Mouse (Mus musculus): ENCODE measurements at regions not wholly inside any gene's neighbourhood (a gene's known extent, or its start where the extent isn't known, plus 50 kb on each side); places are given as distances from the start of the nearest gene placed in this dataset.

- intact Hi-C loops (cut with DNase I) = no loop called here
- Histone ChIP-seq H3K4me3 (no peak overlapping the region), H3K79me2 (replicated peaks; ENCODE audit: control insufficient read depth, insufficient read depth, low read length) (no peaks in the 10 kb centered on the region), H3K27ac (no peak overlapping the region), H3K4me1 (ENCODE audit: control insufficient read depth, insufficient read depth, low read length) (peaks cover 3% of the 10 kb centered on the region), H3K27me3 (ENCODE audit: control insufficient read depth, insufficient read depth, low read length) (no peaks in the 10 kb centered on the region), H3K9ac (ENCODE audit: low read depth, low read length) (no peak overlapping the region), H3K36me3 (ENCODE audit: control insufficient read depth, insufficient read depth, low read length) (no peaks in the 10 kb centered on the region)
- 57% methylated on average over 9 of the region's 9 CpGs for WGBS
- TF ChIP-seq POLR2A (IDR thresholded peaks at IDR 0.05; ENCODE audit: insufficient read depth, low read depth, low read length) = no peak
- no peak for TF ChIP-seq EP300 (IDR thresholded peaks at IDR 0.05; ENCODE audit: insufficient read depth, low read depth, low read length)
- no peak for DNase-seq
These were observed 68.5 kb downstream of the Ier5 start for GRCm38 (mm10) chr1:155030908-155031307.

- Histone ChIP-seq H3K79me2 (replicated peaks; ENCODE audit: control insufficient read depth, insufficient read depth, low read length) (no peaks in the 10 kb centered on the region), H3K36me3 (ENCODE audit: control insufficient read depth, insufficient read depth, low read length) (no peaks in the 10 kb centered on the region), H3K27me3 (ENCODE audit: control insufficient read depth, insufficient read depth, low read length) (no peaks in the 10 kb centered on the region), H3K4me1 (ENCODE audit: control insufficient read depth, insufficient read depth, low read length) (peaks cover 3% of the 10 kb centered on the region), H3K9ac (ENCODE audit: low read depth, low read length) (no peak overlapping the region), H3K27ac (no peak overlapping the region; the same call in 1 of the 2 replicates), H3K4me3 (0 out of 2 replicates have a peak overlapping the region, but pooled peaks have one; percentile 26)
- intact Hi-C loops (cut with DNase I) = no loop called here
- no peak for TF ChIP-seq POLR2A (IDR thresholded peaks at IDR 0.05; ENCODE audit: insufficient read depth, low read depth, low read length)
- no peak for TF ChIP-seq EP300 (IDR thresholded peaks at IDR 0.05; ENCODE audit: insufficient read depth, low read depth, low read length)
- TF ChIP-seq CTCF (IDR thresholded peaks at IDR 0.05) = no peak
- DNase-seq = peak in 1 of 2 experiments; percentile 24
- WGBS = 54% methylated on average over 17 of the region's 17 CpGs
These were observed 70.1 kb downstream of the Ier5 start for GRCm38 (mm10) chr1:155029195-155029879.

- TF ChIP-seq CTCF (IDR thresholded peaks at IDR 0.05) = no peak
- TF ChIP-seq EP300 (IDR thresholded peaks at IDR 0.05; ENCODE audit: insufficient read depth, low read depth, low read length) = no peak
- TF ChIP-seq POLR2A (IDR thresholded peaks at IDR 0.05; ENCODE audit: insufficient read depth, low read depth, low read length) = no peak
- intact Hi-C loops (cut with DNase I) = no loop called here
- 26% methylated on average over 5 of the region's 5 CpGs for WGBS
- H3K27me3 ChIP-seq (ENCODE audit: control insufficient read depth, insufficient read depth, low read length) = no peaks in the 10 kb centered on the region
- no peaks in the 10 kb centered on the region for H3K79me2 ChIP-seq (replicated peaks; ENCODE audit: control insufficient read depth, insufficient read depth, low read length)
- DNase-seq = peak; percentile 30 to 44
- H3K9ac ChIP-seq (ENCODE audit: low read depth, low read length) = no peak overlapping the region
- H3K4me3 ChIP-seq = 0 out of 2 replicates have a peak overlapping the region, but pooled peaks have one; percentile 26
- H3K4me1 ChIP-seq (ENCODE audit: control insufficient read depth, insufficient read depth, low read length) = peaks cover 3% of the 10 kb centered on the region
- no peak overlapping the region; the same call in 1 of the 2 replicates for H3K27ac ChIP-seq
- H3K36me3 ChIP-seq (ENCODE audit: control insufficient read depth, insufficient read depth, low read length) = no peaks in the 10 kb centered on the region
These were observed 70.7 kb downstream of the Ier5 start for GRCm38 (mm10) chr1:155028735-155029134.

- TF ChIP-seq POLR2A (IDR thresholded peaks at IDR 0.05; ENCODE audit: insufficient read depth, low read depth, low read length) (no peak), EP300 (IDR thresholded peaks at IDR 0.05; ENCODE audit: insufficient read depth, low read depth, low read length) (no peak), CTCF (IDR thresholded peaks at IDR 0.05) (no peak)
- intact Hi-C loops (cut with DNase I) = no loop called here
- no peak overlapping the region for H3K27ac ChIP-seq
- no peaks in the 10 kb centered on the region for H3K79me2 ChIP-seq (replicated peaks; ENCODE audit: control insufficient read depth, insufficient read depth, low read length)
- H3K4me1 ChIP-seq (ENCODE audit: control insufficient read depth, insufficient read depth, low read length) = peaks cover 3% of the 10 kb centered on the region
- 54% methylated on average over 6 of the region's 6 CpGs for whole genome bisulfite sequencing
- DNase-seq = no peak
- H3K36me3 ChIP-seq (ENCODE audit: control insufficient read depth, insufficient read depth, low read length) = no peaks in the 10 kb centered on the region
- H3K4me3 ChIP-seq = no peak overlapping the region
- no peaks in the 10 kb centered on the region for H3K27me3 ChIP-seq (ENCODE audit: control insufficient read depth, insufficient read depth, low read length)
- H3K9ac ChIP-seq (ENCODE audit: low read depth, low read length) = no peak overlapping the region
These were observed 71.3 kb downstream of the Ier5 start for GRCm38 (mm10) chr1:155028147-155028546.

GRCm38 (mm10) chr1:155027583-155027982 is 71.9 kb downstream of the Ier5 start:
- TF ChIP-seq EP300 (IDR thresholded peaks at IDR 0.05; ENCODE audit: insufficient read depth, low read depth, low read length) (no peak), POLR2A (IDR thresholded peaks at IDR 0.05; ENCODE audit: insufficient read depth, low read depth, low read length) (no peak), CTCF (IDR thresholded peaks at IDR 0.05) (no peak)
- Histone ChIP-seq H3K79me2 (replicated peaks; ENCODE audit: control insufficient read depth, insufficient read depth, low read length) (no peaks in the 10 kb centered on the region), H3K9ac (ENCODE audit: low read depth, low read length) (no peak overlapping the region), H3K27me3 (ENCODE audit: control insufficient read depth, insufficient read depth, low read length) (no peaks in the 10 kb centered on the region), H3K27ac (no peak overlapping the region), H3K4me3 (no peak overlapping the region), H3K36me3 (ENCODE audit: control insufficient read depth, insufficient read depth, low read length) (no peaks in the 10 kb centered on the region), H3K4me1 (ENCODE audit: control insufficient read depth, insufficient read depth, low read length) (peaks cover 3% of the 10 kb centered on the region)
- WGBS = 41% methylated on average over 8 of the region's 8 CpGs
- intact Hi-C loops (cut with DNase I) = loop anchor here (1.0 kb wide), 1 partner anchor 253 kb away; no protein-coding TSS in a partner anchor
- peak in 1 of 2 experiments; percentile 70 for DNase-seq

GRCm38 (mm10) chr1:155025862-155026478 is 73.5 kb downstream of the Ier5 start:
- no peaks in the 10 kb centered on the region for H3K27me3 ChIP-seq (ENCODE audit: control insufficient read depth, insufficient read depth, low read length)
- TF ChIP-seq CTCF (IDR thresholded peaks at IDR 0.05) (peak; percentile 90), POLR2A (IDR thresholded peaks at IDR 0.05; ENCODE audit: insufficient read depth, low read depth, low read length) (no peak)
- no peaks in the 10 kb centered on the region for H3K79me2 ChIP-seq (replicated peaks; ENCODE audit: control insufficient read depth, insufficient read depth, low read length)
- no peak overlapping the region for H3K4me3 ChIP-seq
- WGBS = 24% methylated on average over 5 of the region's 5 CpGs
- H3K9ac ChIP-seq (ENCODE audit: low read depth, low read length) = no peak overlapping the region
- intact Hi-C loops (cut with DNase I) = loop anchor here (1.0 to 2.0 kb wide), 2 partner anchors 115 to 192 kb away; no protein-coding TSS in a partner anchor
- DNase-seq = peak; percentile 70 to 73
- H3K27ac ChIP-seq = no peak overlapping the region
- peaks cover 3% of the 10 kb centered on the region for H3K4me1 ChIP-seq (ENCODE audit: control insufficient read depth, insufficient read depth, low read length)
- H3K36me3 ChIP-seq (ENCODE audit: control insufficient read depth, insufficient read depth, low read length) = no peaks in the 10 kb centered on the region

Data from heart, adult 2 months (tissue).